Mouse (Mus musculus): ENCODE results near the gene Slc6a9.
A peak's percentile ranks its signal among the peaks of the same experiment; 100 is the strongest.

The Slc6a9 gene

GRCm38 (mm10) chr4:117882701-117883691 lies 48.7 kb downstream of the Slc6a9 start, which contains the start of gene B4galt2:
Gene B4galt2 (minus strand): TSS chr4:117883487.
- peak; percentile 63 to 81 for DNase-seq

- DNase-seq = no peak
These were observed 49.8 kb downstream of the Slc6a9 start for GRCm38 (mm10) chr4:117884146-117884545.

- no peak for DNase-seq
These were observed 50.8 kb downstream of the Slc6a9 start for GRCm38 (mm10) chr4:117885093-117885492.

- DNase-seq = no peak
These were observed 51.7 kb downstream of the Slc6a9 start for GRCm38 (mm10) chr4:117885994-117886393.

GRCm38 (mm10) chr4:117886644-117887043 lies 52.3 kb downstream of the Slc6a9 start:
- DNase-seq = no peak

- DNase-seq = peak; percentile 97 to 98
These were observed 52.8 kb downstream of the Slc6a9 start, which contains the start of gene Atp6v0b for GRCm38 (mm10) chr4:117887133-117887532. Gene Atp6v0b (minus strand): TSS chr4:117887333.

GRCm38 (mm10) chr4:117887920-117888319 lies 53.6 kb downstream of the Slc6a9 start:
- DNase-seq = no peak

- DNase-seq = no peak
These were observed 55.2 kb downstream of the Slc6a9 start for GRCm38 (mm10) chr4:117889471-117889870.

GRCm38 (mm10) chr4:117890031-117890430 lies 55.7 kb downstream of the Slc6a9 start:
- no peak for DNase-seq

- DNase-seq = no peak
These were observed 56.4 kb downstream of the Slc6a9 start for GRCm38 (mm10) chr4:117890750-117891149.

- peak; percentile 84 to 97 for DNase-seq
These were observed 57.4 kb downstream of the Slc6a9 start, which contains the start of gene Dph2 for GRCm38 (mm10) chr4:117891738-117892161. Gene Dph2 (minus strand): TSS chr4:117892032.

GRCm38 (mm10) chr4:117893376-117893775 lies 59.1 kb downstream of the Slc6a9 start:
- no peak for DNase-seq

- peak in 1 of 2 experiments; percentile 52 for DNase-seq
These were observed 60.3 kb downstream of the Slc6a9 start for GRCm38 (mm10) chr4:117894601-117895000.

- DNase-seq = peak in 1 of 2 experiments; percentile 27
These were observed 61.0 kb downstream of the Slc6a9 start for GRCm38 (mm10) chr4:117895339-117895738.

- peak; percentile 71 to 73 for DNase-seq
These were observed 61.7 kb downstream of the Slc6a9 start for GRCm38 (mm10) chr4:117896031-117896430.

GRCm38 (mm10) chr4:117898111-117898510 lies 63.8 kb downstream of the Slc6a9 start:
- DNase-seq = no peak

- DNase-seq = peak in 1 of 2 experiments; percentile 25
These were observed 69.8 kb downstream of the Slc6a9 start for GRCm38 (mm10) chr4:117904094-117904493.

GRCm38 (mm10) chr4:117904761-117905160 lies 70.5 kb downstream of the Slc6a9 start:
- DNase-seq = peak; percentile 62 to 65

- peak in 1 of 2 experiments; percentile 33 for DNase-seq
These were observed 71.9 kb downstream of the Slc6a9 start for GRCm38 (mm10) chr4:117906196-117906595.

GRCm38 (mm10) chr4:117908834-117909453 lies 74.6 kb downstream of the Slc6a9 start:
- peak in 1 of 2 experiments; percentile 14 for DNase-seq

GRCm38 (mm10) chr4:117912131-117912561 lies 77.8 kb downstream of the Slc6a9 start:
- DNase-seq = peak; percentile 75 to 77

- DNase-seq = peak in 1 of 2 experiments; percentile 48
These were observed 78.5 kb downstream of the Slc6a9 start for GRCm38 (mm10) chr4:117912685-117913273.

- DNase-seq = peak; percentile 80 to 84
These were observed 79.1 kb downstream of the Slc6a9 start for GRCm38 (mm10) chr4:117913421-117913820.
